Mouse (Mus musculus) midbrain, embryonic 15.5 days (tissue): ENCODE results near the gene Brsk2. TPM values are rescaled to one million over a fixed set of nuclear protein-coding genes. Genes with fewer than 3 reads are reported as not detected.

Source experiments
- ATAC-seq: fragments of 200-750 bp; cut with Nextera tagmentation; replicated peaks from 2 replicates; pipeline ENCODE4 v1.8.0; 2017; ENCODE audit warnings: moderate TSS enrichment
- H3K27ac ChIP-seq: fragments of 300-500 bp; sonication (generic); 2 replicates; pipeline ENCODE4 v1.5.1; 2015; ENCODE audit warnings: mild to moderate bottlenecking, inconsistent platforms
- H3K27me3 ChIP-seq: fragments of 300-500 bp; sonication (generic); replicated peaks from 2 replicates; pipeline ENCODE4 v1.6.1; 2015; ENCODE audit warnings: inconsistent platforms
- H3K36me3 ChIP-seq: fragments of 300-500 bp; sonication (generic); replicated peaks from 2 replicates; pipeline ENCODE4 v1.6.1; 2015; ENCODE audit warnings: inconsistent platforms
- H3K4me1 ChIP-seq: fragments of 300-500 bp; sonication (generic); 2 replicates; pipeline ENCODE4 v1.6.1; 2015; ENCODE audit warnings: inconsistent platforms
- H3K4me2 ChIP-seq: fragments of 300-500 bp; sonication (generic); 2 replicates; pipeline ENCODE4 v1.6.1; 2015; ENCODE audit warnings: inconsistent platforms, mild to moderate bottlenecking, moderate library complexity
- H3K4me3 ChIP-seq: fragments of 300-500 bp; sonication (generic); 2 replicates; pipeline ENCODE4 v1.5.1; 2015; ENCODE audit warnings: mild to moderate bottlenecking, inconsistent platforms
- H3K9ac ChIP-seq: fragments of 300-500 bp; sonication (generic); 2 replicates; pipeline ENCODE4 v1.6.1; 2015; ENCODE audit warnings: mild to moderate bottlenecking, inconsistent platforms
- H3K9me3 ChIP-seq: fragments of 300-500 bp; sonication (generic); 2 replicates; pipeline ENCODE4 v1.6.1; 2016; ENCODE audit warnings: inconsistent platforms
- WGBS: fragments of 180-500 bp; shearing (Covaris S2); methylation state at CpG from one replicate; pipeline ENCODE4 v1.1.7; 2015; ENCODE audit warnings: mixed read lengths; 5-methylcytosine and 5-hydroxymethylcytosine counted together
- microRNA-seq: library from miRNA; unstranded; fragments of <30 nt; microRNA quantifications from one replicate; pipeline ENCODE4, GENCODE M21; 2016
- polyA plus RNA-seq: library from polyadenylated mRNA; unstranded; fragments of >200 nt; fragmentation: Nextera tagmentation; extraction: Ambion mirVana; gene quantifications from 2 replicates; pipeline ENCODE4 v1.2.1, GENCODE M21; 2015

Brsk2 gene
- polyA plus RNA-seq, 1 experiment from 2014 or later, result 24.7 TPM

DNA sequence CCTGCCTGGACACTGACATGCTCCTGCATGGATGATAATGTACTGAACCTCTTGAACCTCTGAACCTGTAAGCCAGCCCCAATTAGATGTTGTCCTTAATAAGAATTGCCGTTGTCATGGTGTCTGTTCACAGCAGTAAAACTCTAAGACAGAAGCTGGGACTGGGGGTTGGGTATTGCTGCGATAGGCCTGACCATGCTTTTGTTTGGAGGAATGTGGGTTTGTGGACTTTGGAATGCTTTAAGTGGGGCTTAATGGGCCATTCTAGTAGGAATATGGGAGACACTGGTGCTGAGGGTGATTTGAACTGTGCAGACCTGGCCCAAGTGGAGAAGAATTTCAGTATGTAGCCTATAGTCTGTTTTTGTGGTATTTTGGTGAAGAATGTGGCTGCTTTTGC is 95.8 kb downstream of the Brsk2 start:
- Histone ChIP-seq H3K4me2 (no peak overlapping the region), H3K4me3 (no peak overlapping the region), H3K9me3 (no peaks in the 10 kb centered on the region), H3K36me3 (no peaks in the 10 kb centered on the region), H3K9ac (no peak overlapping the region), H3K27ac (no peak overlapping the region), H3K27me3 (no peaks in the 10 kb centered on the region), H3K4me1 (no peaks in the 10 kb centered on the region)
- ATAC-seq, result no peak
- WGBS, result 32% methylated on average over 2 of the region's 2 CpGs

DNA sequence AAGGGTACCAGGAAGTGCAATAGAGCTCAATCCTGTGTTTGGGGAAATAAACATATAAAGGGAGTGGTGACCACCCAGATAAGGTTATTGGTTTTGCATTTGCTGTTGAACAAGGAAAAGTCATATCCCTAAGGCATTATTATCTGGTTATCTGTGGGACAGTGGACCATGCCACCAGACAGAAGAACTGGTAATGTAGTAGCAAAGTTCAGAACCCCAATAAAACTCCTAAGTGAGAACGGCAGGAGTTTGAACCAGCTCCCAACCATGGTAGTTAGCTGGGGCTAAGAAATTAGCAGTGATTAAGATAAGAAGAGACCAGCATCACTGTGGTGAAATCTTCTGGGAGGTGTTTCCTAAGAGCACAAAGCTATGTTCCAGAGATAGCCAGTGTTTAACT is 96.4 kb downstream of the Brsk2 start:
- H3K4me3 ChIP-seq, result no peak overlapping the region
- no peaks in the 10 kb centered on the region for H3K4me1 ChIP-seq
- no peak overlapping the region for H3K4me2 ChIP-seq
- ATAC-seq, result no peak
- WGBS, result 91% methylated on average over 1 of the region's 1 CpGs
- no peaks in the 10 kb centered on the region for H3K36me3 ChIP-seq
- no peaks in the 10 kb centered on the region for H3K27me3 ChIP-seq
- H3K27ac ChIP-seq, result no peak overlapping the region
- H3K9ac ChIP-seq, result no peak overlapping the region
- H3K9me3 ChIP-seq, result no peaks in the 10 kb centered on the region

DNA sequence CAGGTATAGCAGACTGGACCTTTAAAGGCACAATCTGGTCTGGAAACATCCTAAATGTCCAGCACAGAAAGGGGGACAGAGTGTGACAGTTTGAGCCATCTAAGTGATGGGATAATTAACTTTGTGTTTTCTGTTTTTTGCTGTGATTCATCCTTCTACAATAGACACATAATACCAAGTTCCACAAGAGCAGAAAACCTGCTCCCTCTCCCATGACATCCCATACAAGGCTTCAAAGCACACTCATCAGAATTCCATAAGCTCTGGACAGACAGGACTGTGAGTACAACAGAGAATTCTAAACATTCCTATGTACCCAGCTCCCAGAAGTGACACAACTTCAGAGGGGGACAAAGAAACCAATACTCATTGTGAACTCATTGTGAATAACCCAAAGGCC is 101.0 kb downstream of the Brsk2 start:
- H3K36me3 ChIP-seq, result no peaks in the 10 kb centered on the region
- no peak for ATAC-seq

More for the DNA sequence above, 101.0 kb downstream of the Brsk2 start:
- Histone ChIP-seq H3K27me3 (no peaks in the 10 kb centered on the region), H3K4me2 (no peak overlapping the region), H3K27ac (no peak overlapping the region), H3K9ac (no peak overlapping the region), H3K4me3 (no peak overlapping the region), H3K4me1 (no peaks in the 10 kb centered on the region), H3K9me3 (no peaks in the 10 kb centered on the region)

Small RNAs within 50 kb of the gene (microRNA-seq; reads per million reads assigned to microRNA genes)
- gene Mir3104, result not detected

Other genes with a start within 250 kb of the Brsk2 start
- gene Muc5ac, start 160.8 kb upstream of the Brsk2 start, polyA plus RNA-seq, result not detected in 2 replicates
- 0.03 and 0.04 TPM in 2 replicates for gene Muc5b, start 110.7 kb upstream of the Brsk2 start, polyA plus RNA-seq
- 82.6 TPM in 2 replicates for gene Tollip, start 31.2 kb upstream of the Brsk2 start, polyA plus RNA-seq
- 53.9 and 57.8 TPM in 2 replicates for gene Mob2, start 111.3 kb downstream of the Brsk2 start, polyA plus RNA-seq
- 134 and 135 TPM in 2 replicates for gene Dusp8, start 146.1 kb downstream of the Brsk2 start, polyA plus RNA-seq
- gene Gm45618, start 171.0 kb downstream of the Brsk2 start, polyA plus RNA-seq, result 0.36 and 0.65 TPM in 2 replicates
- gene Gm39115, start 186.3 kb downstream of the Brsk2 start, polyA plus RNA-seq, result not detected in 2 replicates
- not detected in 2 replicates for gene Gm45337, start 194.9 kb downstream of the Brsk2 start, polyA plus RNA-seq
- not detected in 2 replicates for gene Gm29735, start 207.4 kb downstream of the Brsk2 start, polyA plus RNA-seq
- not detected in 2 replicates for gene Gm4553, start 216.0 kb downstream of the Brsk2 start, polyA plus RNA-seq
- gene Krtap5-2, start 226.3 kb downstream of the Brsk2 start, polyA plus RNA-seq, result not detected in 2 replicates
- gene Gm10153, start 240.6 kb downstream of the Brsk2 start, polyA plus RNA-seq, result not detected in 2 replicates